Mouse (Mus musculus) MEL (cell line): ENCODE measurements around the gene Cenps. TPM values are rescaled to one million over a fixed set of nuclear protein-coding genes. Genes with fewer than 3 reads are reported as not detected.
A peak's percentile ranks its signal among the peaks of the same experiment; 100 is the strongest.
"Not testable (repeated sequence)": the region's sequence is repeated elsewhere in the genome, so short reads cannot be mapped to it uniquely, and the experiment has no call there.

Experiments
- DNase-seq: peaks from one replicate; pipeline ENCODE4 v3.0.0; 2011; ENCODE audit warnings: low read depth, low spot score
- H3K27ac ChIP-seq: 2 replicates; pipeline ENCODE4 v1.5.1; 2012; ENCODE audit warnings: low read depth, mild to moderate bottlenecking, control low read depth, low read length, moderate library complexity; ENCODE audit not compliant: control insufficient read depth
- H3K27me3 ChIP-seq, 2 experiments: fragments of 150-350 bp in 1 of 2; sonication (generic) in 1 of 2; 2 replicates each; pipeline ENCODE4 v1.6.1; 2012; ENCODE audit warnings: low read length in 2 of 2, mild to moderate bottlenecking in 2 of 2, improper control_type of control experiment in 1 of 2, moderate library complexity in 1 of 2; ENCODE audit not compliant: insufficient read depth in 2 of 2, control insufficient read depth in 1 of 2
- H3K36me3 ChIP-seq, 2 experiments: 2 replicates each; pipeline ENCODE4 v1.6.1; 2012 to 2014; ENCODE audit warnings: low read length in 2 of 2, improper control_type of control experiment in 1 of 2, inconsistent platforms in 1 of 2, mild to moderate bottlenecking in 1 of 2; ENCODE audit not compliant: insufficient read depth in 2 of 2, control insufficient read depth in 1 of 2
- H3K4me1 ChIP-seq, 2 experiments: fragments of 150-350 bp in 1 of 2; sonication (generic) in 1 of 2; 2 replicates each; pipeline ENCODE4 v1.6.1; 2012; ENCODE audit warnings: low read length in 2 of 2, improper control_type of control experiment in 1 of 2, mild to moderate bottlenecking in 1 of 2; ENCODE audit not compliant: insufficient read depth in 2 of 2, control insufficient read depth in 1 of 2
- H3K4me3 ChIP-seq, 2 experiments: fragments of 150-350 bp in 1 of 2; sonication (generic) in 1 of 2; 2 replicates each; pipeline ENCODE4 v1.5.1; 2012; ENCODE audit warnings: low read depth in 2 of 2, low read length in 2 of 2, mild to moderate bottlenecking in 2 of 2, moderate library complexity in 2 of 2, control low read depth in 1 of 2, improper control_type of control experiment in 1 of 2; ENCODE audit not compliant: control insufficient read depth in 1 of 2, insufficient read depth in 1 of 2
- H3K79me2 ChIP-seq: 2 replicates; pipeline ENCODE4 v1.6.1; 2012; ENCODE audit warnings: mild to moderate bottlenecking, low read length, moderate library complexity; ENCODE audit not compliant: control insufficient read depth, poor library complexity, insufficient read depth
- H3K9ac ChIP-seq: 2 replicates; pipeline ENCODE4 v1.6.1; 2012; ENCODE audit warnings: low read depth, mild to moderate bottlenecking, control low read depth, low read length, moderate library complexity; ENCODE audit not compliant: control insufficient read depth, poor library complexity, severe bottlenecking
- H3K9me3 ChIP-seq: fragments of 150-350 bp; sonication (generic); replicated peaks from 2 replicates; pipeline ENCODE4 v1.6.1; 2012; ENCODE audit warnings: mild to moderate bottlenecking, low read length, improper control_type of control experiment, moderate library complexity; ENCODE audit not compliant: insufficient read depth
- BHLHE40 ChIP-seq: IDR thresholded peaks from 2 replicates; pipeline ENCODE4 v1.6.1; 2012; ENCODE audit warnings: low read depth, mild to moderate bottlenecking, inconsistent platforms, low read length, improper control_type of control experiment, borderline replicate concordance
- CHD1 ChIP-seq: IDR thresholded peaks from 2 replicates; pipeline ENCODE4 v1.6.1; 2012; ENCODE audit warnings: low read depth, mild to moderate bottlenecking, inconsistent platforms, low read length, improper control_type of control experiment
- CHD2 ChIP-seq: IDR thresholded peaks from 2 replicates; pipeline ENCODE4 v1.6.1; 2011; ENCODE audit warnings: low read length, improper control_type of control experiment
- E2F4 ChIP-seq: IDR thresholded peaks from 2 replicates; pipeline ENCODE4 v1.6.1; 2011; ENCODE audit warnings: low read depth, low read length, improper control_type of control experiment, borderline replicate concordance
- ELF1 ChIP-seq: IDR thresholded peaks from 2 replicates; pipeline ENCODE4 v1.6.1; 2014; ENCODE audit warnings: low read depth, mild to moderate bottlenecking, inconsistent platforms, low read length, improper control_type of control experiment, moderate library complexity
- EP300 ChIP-seq, 2 experiments: IDR thresholded peaks; 2 replicates each; pipeline ENCODE4 v1.6.1; 2011; ENCODE audit warnings: improper control_type of control experiment in 2 of 2, low read length in 2 of 2, low read depth in 1 of 2, mild to moderate bottlenecking in 1 of 2
- ETS1 ChIP-seq: IDR thresholded peaks from 2 replicates; pipeline ENCODE4 v1.6.1; 2012; ENCODE audit warnings: low read depth, mild to moderate bottlenecking, inconsistent platforms, low read length, improper control_type of control experiment, moderate library complexity
- GABPA ChIP-seq: IDR thresholded peaks from 2 replicates; pipeline ENCODE4 v1.6.1; 2012; ENCODE audit warnings: low read depth, mild to moderate bottlenecking, inconsistent platforms, low read length, improper control_type of control experiment, moderate library complexity
- GATA1 ChIP-seq: IDR thresholded peaks from 2 replicates; pipeline ENCODE4 v1.6.1; 2011; ENCODE audit warnings: low read depth, low read length, improper control_type of control experiment
- HCFC1 ChIP-seq: IDR thresholded peaks from 2 replicates; pipeline ENCODE4 v1.6.1; 2012; ENCODE audit warnings: low read depth, mild to moderate bottlenecking, inconsistent platforms, low read length, improper control_type of control experiment, moderate library complexity
- JUND ChIP-seq: IDR thresholded peaks from 2 replicates; pipeline ENCODE4 v1.6.1; 2011; ENCODE audit warnings: low read depth, mild to moderate bottlenecking, improper control_type of control experiment, low read length
- KAT2A ChIP-seq: conservative IDR thresholded peaks from 2 replicates; pipeline ENCODE4 v1.6.1; 2012; ENCODE audit warnings: low read depth, low read length, improper control_type of control experiment, inconsistent platforms
- MAFK ChIP-seq: IDR thresholded peaks from 2 replicates; pipeline ENCODE4 v1.6.1; 2011; ENCODE audit warnings: low read depth, mild to moderate bottlenecking, low read length, improper control_type of control experiment, borderline replicate concordance
- MAX ChIP-seq: IDR thresholded peaks from 2 replicates; pipeline ENCODE4 v1.6.1; 2011; ENCODE audit warnings: low read length, improper control_type of control experiment
- MAZ ChIP-seq: IDR thresholded peaks from 2 replicates; pipeline ENCODE4 v1.6.1; 2012; ENCODE audit warnings: low read depth, mild to moderate bottlenecking, inconsistent platforms, low read length, improper control_type of control experiment
- MXI1 ChIP-seq: IDR thresholded peaks from 2 replicates; pipeline ENCODE4 v1.6.1; 2011; ENCODE audit warnings: mild to moderate bottlenecking, low read depth, low read length, improper control_type of control experiment
- MYB ChIP-seq: IDR thresholded peaks from 2 replicates; pipeline ENCODE4 v1.6.1; 2011; ENCODE audit warnings: mild to moderate bottlenecking, low read depth, low read length, improper control_type of control experiment
- NELFE ChIP-seq: IDR thresholded peaks from 2 replicates; pipeline ENCODE4 v1.6.1; 2011; ENCODE audit warnings: low read depth, low read length, improper control_type of control experiment
- NRF1 ChIP-seq: IDR thresholded peaks from 2 replicates; pipeline ENCODE4 v1.6.1; 2014; ENCODE audit warnings: low read depth, mild to moderate bottlenecking, inconsistent platforms, low read length, improper control_type of control experiment, moderate library complexity; ENCODE audit not compliant: poor library complexity, insufficient read depth, severe bottlenecking
- POLR2A ChIP-seq, 2 experiments: IDR thresholded peaks; 2 replicates each; pipeline ENCODE4 v1.6.1; 2011 to 2012; ENCODE audit warnings: low read length in 2 of 2, mild to moderate bottlenecking in 2 of 2, control low read depth in 1 of 2, improper control_type of control experiment in 1 of 2, low read depth in 1 of 2, moderate library complexity in 1 of 2; ENCODE audit not compliant: control insufficient read depth in 1 of 2, insufficient read depth in 1 of 2, poor library complexity in 1 of 2
- POLR2AphosphoS5 ChIP-seq: IDR thresholded peaks from 2 replicates; pipeline ENCODE4 v1.6.1; 2012; ENCODE audit warnings: low read depth, borderline replicate concordance, mild to moderate bottlenecking, inconsistent platforms, low read length, moderate library complexity, mixed read lengths
- RCOR1 ChIP-seq: IDR thresholded peaks from 2 replicates; pipeline ENCODE4 v1.6.1; 2012; ENCODE audit warnings: low read depth, mild to moderate bottlenecking, inconsistent platforms, low read length, improper control_type of control experiment
- SIN3A ChIP-seq: IDR thresholded peaks from 2 replicates; pipeline ENCODE4 v1.6.1; 2012; ENCODE audit warnings: low read length, improper control_type of control experiment, inconsistent platforms
- SMC3 ChIP-seq: IDR thresholded peaks from 2 replicates; pipeline ENCODE4 v1.6.1; 2011; ENCODE audit warnings: low read depth, low read length, improper control_type of control experiment
- TBP ChIP-seq: IDR thresholded peaks from 2 replicates; pipeline ENCODE4 v1.8.0; 2011; ENCODE audit warnings: low read depth, low read length, improper control_type of control experiment
- TCF12 ChIP-seq: IDR thresholded peaks from 2 replicates; pipeline ENCODE4 v1.6.1; 2014; ENCODE audit warnings: low read depth, mild to moderate bottlenecking, inconsistent platforms, low read length, improper control_type of control experiment, moderate library complexity
- UBTF ChIP-seq: IDR thresholded peaks from 2 replicates; pipeline ENCODE4 v1.6.1; 2012; ENCODE audit warnings: low read depth, mild to moderate bottlenecking, inconsistent platforms, low read length, improper control_type of control experiment, moderate library complexity, borderline replicate concordance; ENCODE audit not compliant: insufficient read depth
- ZC3H11A ChIP-seq: IDR thresholded peaks from 2 replicates; pipeline ENCODE4 v1.6.1; 2012; ENCODE audit warnings: low read depth, mild to moderate bottlenecking, inconsistent platforms, low read length, improper control_type of control experiment
- ZNF384 ChIP-seq: IDR thresholded peaks from 2 replicates; pipeline ENCODE4 v1.6.1; 2012; ENCODE audit warnings: low read depth, mild to moderate bottlenecking, inconsistent platforms, low read length, improper control_type of control experiment
- polyA plus RNA-seq, 2 experiments: library from polyadenylated mRNA; stranded (reverse) in 1 of 2; unstranded in 1 of 2; fragments of >175 nt in 1 of 2; fragments of >200 nt in 1 of 2; gene quantifications; 2 replicates each; pipeline versions ENCODE4 v1.2.1 to v1.2.4; 2012; ENCODE audit warnings: low replicate concordance in 2 of 2, low read depth in 1 of 2; ENCODE audit not compliant: insufficient read length in 2 of 2, insufficient read depth in 1 of 2, missing spikeins in 1 of 2
- total RNA-seq: library from RNA; depleted of rRNA; stranded (reverse); fragments of 300-350 nt; gene quantifications from 2 replicates; pipeline ENCODE4 v1.2.3, GENCODE M21; 2012

Cenps gene
- total and polyA plus RNA-seq, 3 experiments = 13.4 to 60.7 TPM; not detected in 1

DNA sequence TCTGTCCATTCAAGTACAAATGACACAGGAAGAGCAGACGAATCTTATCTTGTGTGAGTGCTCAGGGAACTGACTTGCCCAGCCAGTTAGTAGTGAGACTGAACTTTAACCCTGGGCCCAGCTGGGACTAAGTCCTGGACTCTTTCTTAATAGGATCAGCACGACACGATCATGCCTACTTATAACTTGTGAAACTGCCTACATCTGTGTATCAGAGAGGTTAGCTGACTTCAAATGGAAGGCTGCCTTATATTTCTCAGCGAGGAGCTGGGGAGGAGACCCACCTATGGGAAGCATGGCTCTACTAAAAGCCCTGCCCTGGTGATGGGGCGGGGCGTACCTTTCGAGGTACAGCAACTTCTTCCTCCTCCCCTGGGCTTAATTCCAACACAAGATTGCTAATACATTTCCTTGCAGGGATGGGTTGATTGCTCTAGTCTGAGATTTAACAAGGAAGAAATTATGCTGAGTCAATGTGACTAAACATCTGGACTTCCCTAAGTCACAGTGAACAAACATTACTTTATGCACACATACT lies 33.0 kb upstream of the Cenps start (continued):
- TF ChIP-seq BHLHE40 = no peak
- peak; percentile 8; the same call in 1 of the 2 replicates for TF ChIP-seq GATA1

GRCm38 (mm10) chr4:149169926-149170325 lies 32.5 kb upstream of the Cenps start:
- peak overlapping the region; percentile 68 for H3K27ac ChIP-seq
- H3K4me1 ChIP-seq = peaks cover 7 to 21% of the 10 kb centered on the region in 2 experiments
- H3K4me3 ChIP-seq = peak overlapping the region in 1 of 2 experiments; percentile 19; a peak in 1 of 4 replicates
- not testable (repeated sequence) for DNase-seq, H3K9me3 ChIP-seq, H3K27me3 ChIP-seq, H3K79me2 ChIP-seq
- peak; percentile 4; the same call in 1 of the 2 replicates for TF ChIP-seq ZNF384
- H3K9ac ChIP-seq = peak overlapping the region; percentile 26
- H3K36me3 ChIP-seq = peaks cover 0 to 26% of the 10 kb centered on the region in 2 experiments; a peak in 2 of 4 replicates

DNA sequence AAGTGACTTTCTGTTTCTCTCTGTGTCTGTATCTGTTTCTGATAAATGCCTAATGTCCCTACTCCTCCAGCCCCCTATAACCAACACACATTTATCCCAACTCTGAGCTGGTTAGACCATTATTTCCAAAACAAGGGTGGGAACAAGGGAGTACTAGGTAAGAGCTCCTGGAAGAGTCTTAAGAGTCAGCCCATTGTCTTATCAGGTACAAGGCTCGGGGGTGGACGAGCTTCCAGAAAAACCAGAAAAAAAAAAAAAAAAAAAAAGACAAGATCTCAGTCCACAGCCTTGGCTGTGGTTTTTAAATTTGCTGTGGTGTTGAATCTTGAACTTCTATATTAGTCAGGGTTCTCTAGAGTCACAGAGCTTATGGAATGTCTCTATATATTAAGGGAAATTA lies 30.6 kb upstream of the Cenps start:
- Histone ChIP-seq H3K79me2 (peaks cover 17% of the 10 kb centered on the region), H3K36me3 (peaks cover 0 to 34% of the 10 kb centered on the region in 2 experiments; a peak in 2 of 4 replicates), H3K9ac (peak overlapping the region; percentile 88), H3K27ac (peak overlapping the region; percentile 90), H3K4me1 (peaks cover 7 to 24% of the 10 kb centered on the region in 2 experiments), H3K4me3 (peak overlapping the region; percentile 67 to 87), H3K9me3 (no peaks in the 10 kb centered on the region), H3K27me3 (no peaks in the 10 kb centered on the region)
- DNase-seq = peak; percentile 67
- TF ChIP-seq E2F4 (no peak), POLR2A (IDR thresholded peaks at IDR 0.05; ENCODE audit: control insufficient read depth in 1 of 2, insufficient read depth in 1 of 2, low read depth in 1 of 2, low read length in 2 of 2, poor library complexity in 1 of 2) (no peak), KAT2A (no peak), GABPA (no peak), POLR2AphosphoS5 (no peak), MAX (no peak), UBTF (no peak), MYB (no peak), ETS1 (peak; percentile 51; the same call in 1 of the 2 replicates), MAFK (no peak), EP300 (IDR thresholded peaks at IDR 0.05; ENCODE audit: low read depth in 1 of 2, low read length in 2 of 2) (peak in 1 of 2 experiments; percentile 53; a peak in 1 of 4 replicates), CHD1 (no peak), NELFE (no peak), MXI1 (no peak), ELF1 (no peak), TCF12 (peak; percentile 43; the same call in 1 of the 2 replicates), CHD2 (no peak), ZC3H11A (no peak), ZNF384 (peak; percentile 96), MAZ (no peak), SMC3 (no peak), RCOR1 (peak; percentile 49; the same call in 1 of the 2 replicates), TBP (0 out of 2 replicates have a peak, but pooled peaks have one; percentile 22), NRF1 (no peak), SIN3A (0 out of 2 replicates have a peak, but pooled peaks have one; percentile 31), JUND (no peak), HCFC1 (no peak)
